Mouse (Mus musculus) liver, adult 2 months (tissue): ENCODE results near the gene Cd68.

Experiments used
- CTCF ChIP-seq: fragments of 200-500 bp; IDR thresholded peaks from 2 replicates; pipeline ENCODE4 v1.5.1; 2011; ENCODE audit warnings: low read depth, low read length, control low read depth
- POLR2A ChIP-seq: fragments of 200-500 bp; IDR thresholded peaks from 2 replicates; pipeline ENCODE4 v1.6.1; 2011; ENCODE audit warnings: low read length, control low read depth; ENCODE audit not compliant: insufficient read depth; ENCODE audit errors: extremely low read depth

DNA sequence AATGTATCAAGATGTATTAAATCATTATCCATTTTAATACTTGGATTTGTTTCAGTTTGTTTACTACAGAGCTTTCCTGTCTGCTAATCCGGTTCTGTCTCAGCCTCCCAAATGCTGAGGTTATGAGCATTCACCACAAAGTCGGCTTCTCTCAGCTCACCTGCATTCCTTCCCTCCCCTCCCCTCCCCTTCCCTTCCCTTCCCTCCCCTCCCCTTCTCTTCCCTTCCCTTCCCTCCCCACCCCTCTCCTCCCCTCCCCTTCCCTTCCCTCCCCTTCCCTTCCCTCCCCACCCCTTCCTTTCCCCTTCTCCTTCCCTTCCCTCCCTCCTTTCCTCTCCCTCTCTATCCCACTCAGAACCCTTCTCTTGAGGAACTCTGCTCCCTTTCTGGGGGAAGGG, 38.7 kb upstream of the Cd68 start:
- TF ChIP-seq CTCF (no peak), POLR2A (no peak)
